Mouse (Mus musculus) CD8-positive naive resting alpha-beta T cell, adult 2 months (primary cell): ENCODE measurements around the gene Tnnt3.

Source experiments
- DNase-seq, 2 experiments: peaks; one replicate each; pipeline ENCODE4 v3.0.0; 2022; ENCODE audit warnings: low read depth in 2 of 2, low spot score in 2 of 2

Tnnt3 gene

GRCm38 (mm10) chr7:142498575-142498974 lies at the start of gene Tnnt3:
TSS of gene Tnnt3 (plus strand) at chr7:142498836.
- no peak for DNase-seq

GRCm38 (mm10) chr7:142449038-142449617 lies 49.5 kb upstream of the Tnnt3 start:
- no peak for DNase-seq

- DNase-seq, result no peak
Observed at GRCm38 (mm10) chr7:142454706-142455105, 43.9 kb upstream of the Tnnt3 start.

- DNase-seq, result no peak
Observed at GRCm38 (mm10) chr7:142455251-142455650, 43.4 kb upstream of the Tnnt3 start.

GRCm38 (mm10) chr7:142456806-142457205 lies 41.8 kb upstream of the Tnnt3 start:
- no peak for DNase-seq

DNA sequence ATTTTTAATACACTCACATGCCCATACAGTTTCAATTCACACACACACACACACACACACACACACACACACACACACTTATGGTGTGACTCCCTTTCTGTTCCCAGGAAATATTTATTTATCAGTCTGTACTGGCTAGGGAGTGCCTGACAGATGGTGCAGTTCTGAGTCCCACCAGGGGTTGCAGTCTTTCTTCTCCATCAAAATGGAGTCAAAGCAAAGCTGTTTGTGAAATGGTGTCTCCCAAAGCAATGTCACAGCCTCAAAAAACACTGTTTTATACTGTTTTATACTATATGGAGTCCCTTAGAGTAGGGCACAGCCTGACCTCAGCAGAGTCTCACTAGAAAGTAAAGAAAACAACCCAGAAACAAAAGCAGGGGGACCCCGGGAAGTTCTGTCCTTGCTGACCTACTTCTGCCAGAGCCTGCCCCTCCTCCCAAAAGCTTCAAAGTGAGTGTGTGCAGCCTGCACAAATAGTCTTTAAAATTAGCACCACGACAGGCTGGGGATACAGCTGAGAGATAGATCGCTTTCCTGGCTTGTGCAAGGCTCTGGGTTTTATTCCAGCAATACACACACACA lies 41.3 kb upstream of the Tnnt3 start:
- no peak for DNase-seq

GRCm38 (mm10) chr7:142458026-142458425 lies 40.6 kb upstream of the Tnnt3 start:
- no peak for DNase-seq

DNA sequence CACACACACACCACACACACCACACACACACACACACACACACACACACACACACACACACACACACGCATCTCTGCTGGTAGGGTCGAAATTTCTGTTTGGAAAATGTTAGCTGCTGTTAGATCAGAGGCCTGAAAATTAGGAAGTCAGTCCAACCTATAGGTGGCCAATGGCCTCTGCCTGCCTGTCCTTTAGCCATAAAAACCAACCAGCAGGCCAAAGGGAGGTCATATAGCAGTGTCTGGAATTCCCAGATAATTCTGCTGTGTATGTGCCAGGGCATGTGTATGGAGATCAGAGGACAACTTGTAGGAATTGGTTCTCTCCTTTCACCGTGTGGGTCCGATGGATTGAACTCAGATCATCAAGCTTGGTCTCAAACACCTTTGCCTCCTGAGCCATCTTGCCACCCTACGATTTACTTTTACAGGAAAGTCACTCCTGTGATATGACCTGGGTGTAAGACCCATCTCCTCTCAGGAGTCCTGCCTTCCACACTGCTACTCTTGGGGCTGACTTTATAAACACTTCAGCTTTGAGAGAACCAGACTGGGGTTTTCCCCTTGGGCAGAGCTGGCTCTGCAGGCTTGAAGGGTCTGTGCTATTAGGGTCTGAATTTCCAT lies 39.8 kb upstream of the Tnnt3 start:
- no peak for DNase-seq

DNA sequence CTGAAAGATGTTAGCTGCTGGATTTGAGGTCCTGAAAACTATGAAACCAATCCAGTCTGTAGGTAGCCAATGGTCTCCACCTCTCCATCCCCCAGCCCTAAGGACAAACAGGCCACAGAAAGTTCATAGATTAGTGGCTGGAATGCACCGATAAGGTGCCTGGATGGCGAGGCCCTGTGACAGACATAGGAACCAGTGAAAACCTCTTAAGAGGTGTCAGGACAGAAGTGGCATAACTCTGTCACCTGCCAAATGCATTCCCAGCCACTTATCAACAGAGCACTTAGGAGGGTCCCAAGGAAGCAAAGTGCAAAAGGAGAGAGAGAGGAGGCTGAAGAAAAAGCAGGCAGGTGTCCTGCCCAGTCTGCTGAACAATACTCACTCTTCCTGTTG lies 39.3 kb upstream of the Tnnt3 start:
- DNase-seq, result no peak

DNA sequence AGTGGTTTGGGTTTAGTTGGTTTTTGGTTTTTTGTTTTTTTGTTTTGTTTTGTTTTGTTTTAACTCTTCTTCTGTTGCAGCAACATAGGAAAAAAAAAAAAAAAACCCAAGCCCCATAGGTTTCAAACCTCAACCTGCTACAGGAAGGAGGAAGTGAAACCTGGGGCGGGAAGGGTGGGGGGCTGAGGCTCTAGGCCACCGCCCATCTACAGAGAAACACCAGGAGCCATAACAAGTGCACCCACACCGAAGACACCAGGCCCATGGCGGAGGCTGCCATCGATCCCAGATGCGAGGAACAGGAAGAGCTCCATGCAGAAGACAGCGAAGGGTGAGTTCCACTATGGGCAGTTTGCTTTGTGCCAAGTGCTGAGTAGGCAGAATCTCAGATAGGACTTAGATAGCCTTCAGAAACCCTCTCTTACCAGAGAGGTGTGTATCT lies 38.0 kb upstream of the Tnnt3 start, which contains the start of gene Lsp1:
TSS of gene Lsp1 (plus strand) at position 174 of the 442 bp plus-strand sequence.
- DNase-seq, result no peak

DNA sequence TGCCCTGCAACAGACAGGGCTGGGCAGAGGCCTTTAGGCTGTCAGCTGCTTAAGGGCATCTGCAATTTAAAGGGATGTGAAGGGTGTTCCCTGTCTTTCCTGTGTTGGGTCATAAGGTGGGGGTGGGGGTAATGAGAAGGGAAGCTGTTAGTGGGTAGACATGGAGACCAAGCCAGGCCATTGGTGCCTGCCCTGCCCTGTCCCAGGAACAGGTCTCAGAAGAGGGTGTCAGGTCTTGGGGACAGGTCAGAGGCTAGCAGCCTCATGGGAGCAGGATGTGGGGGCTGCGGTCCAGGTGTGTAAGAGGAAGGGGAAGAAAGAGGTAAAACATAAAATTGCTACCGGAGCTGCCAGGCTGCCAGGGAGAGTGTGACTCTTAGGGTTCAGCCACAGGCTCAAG lies 37.2 kb upstream of the Tnnt3 start:
- DNase-seq, result no peak

GRCm38 (mm10) chr7:142462190-142462589 lies 36.4 kb upstream of the Tnnt3 start:
- DNase-seq, result no peak

- no peak for DNase-seq
Observed at GRCm38 (mm10) chr7:142462594-142463078, 36.0 kb upstream of the Tnnt3 start.

GRCm38 (mm10) chr7:142470171-142470691 lies 28.4 kb upstream of the Tnnt3 start:
- DNase-seq, result no peak

- no peak for DNase-seq
Observed at GRCm38 (mm10) chr7:142470808-142471413, 27.7 kb upstream of the Tnnt3 start.

GRCm38 (mm10) chr7:142471414-142471861 lies 27.2 kb upstream of the Tnnt3 start:
- DNase-seq, result no peak

DNA sequence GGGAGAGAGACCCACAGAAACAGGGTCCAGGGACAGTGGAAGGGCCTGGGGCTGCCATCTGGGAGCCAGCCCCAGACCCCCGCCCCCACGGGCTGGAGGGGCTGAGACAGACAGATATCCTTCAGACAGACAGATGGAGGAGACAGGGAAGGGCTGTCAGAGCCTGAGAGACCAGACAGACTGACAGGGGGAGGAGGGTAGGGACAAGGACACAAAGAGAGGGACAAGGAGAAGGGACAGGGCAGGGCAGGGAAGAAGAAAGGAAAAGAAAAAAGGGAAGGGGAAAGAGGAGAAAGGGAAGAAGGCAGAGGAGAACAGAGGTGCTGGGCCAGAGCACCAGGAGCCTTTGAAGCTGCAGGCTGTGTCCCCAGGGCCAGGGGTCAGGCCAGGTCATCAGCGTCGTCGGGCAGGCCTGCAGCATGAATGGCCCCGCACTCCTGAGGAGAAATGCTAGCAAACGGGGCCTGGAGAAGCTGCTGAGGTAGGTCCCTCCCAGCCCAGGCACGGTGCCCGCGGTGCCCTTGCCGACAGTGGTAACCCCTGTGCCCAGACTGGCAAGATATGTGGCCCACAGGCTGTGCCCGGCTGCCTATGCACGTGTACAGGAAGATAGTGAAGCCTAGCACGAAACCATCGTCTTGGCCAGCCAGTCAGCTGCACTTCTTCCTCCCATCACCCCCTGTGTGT lies 26.6 kb upstream of the Tnnt3 start:
- DNase-seq, result no peak

DNA sequence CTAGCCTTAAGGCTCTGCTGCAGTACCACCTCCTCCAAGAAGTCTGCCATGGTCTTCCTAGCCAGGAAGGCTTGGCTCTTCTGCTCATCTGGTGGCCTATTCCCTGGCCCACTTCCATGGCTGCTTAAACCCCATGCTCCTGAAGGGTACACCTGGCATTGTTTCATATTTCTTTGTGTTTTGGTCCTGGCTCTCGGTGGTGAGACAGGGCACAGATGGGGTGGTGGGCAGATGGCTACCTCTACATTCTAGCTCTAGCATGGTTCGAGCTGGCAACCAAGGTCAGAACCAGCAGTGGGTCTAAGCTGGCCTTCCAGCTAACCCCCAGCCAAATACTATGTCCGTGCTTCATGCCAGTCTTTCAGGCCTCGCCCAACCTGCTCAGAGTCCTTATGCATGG lies 25.7 kb upstream of the Tnnt3 start:
- no peak for DNase-seq

DNA sequence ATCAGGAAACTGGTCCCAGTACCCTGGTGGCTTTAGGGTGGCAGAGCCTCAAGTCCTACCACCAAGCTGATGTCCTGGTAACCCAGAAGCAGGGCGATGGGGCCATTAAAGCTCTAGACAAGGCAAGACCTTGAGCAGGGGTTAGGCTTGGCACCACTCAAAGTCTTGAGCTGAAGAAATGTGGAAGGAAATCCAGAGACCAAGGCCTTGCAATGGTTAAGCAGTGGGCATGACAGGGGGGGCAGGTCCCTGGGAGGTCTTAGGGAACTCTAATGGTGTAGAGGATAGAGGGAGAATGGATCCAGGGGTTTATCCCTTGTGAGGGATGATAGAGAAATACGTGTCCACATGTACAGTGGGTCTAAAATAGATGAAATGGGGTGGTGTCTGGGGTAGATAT lies 25.2 kb upstream of the Tnnt3 start:
- DNase-seq, result no peak

- DNase-seq, result no peak
Observed at GRCm38 (mm10) chr7:142474799-142475198, 23.8 kb upstream of the Tnnt3 start.

GRCm38 (mm10) chr7:142475641-142476040 lies 23.0 kb upstream of the Tnnt3 start:
- DNase-seq, result no peak
